Mouse (Mus musculus) forebrain, embryonic 14.5 days (tissue): Measurements from ENCODE around the gene Traf7. TPM values are rescaled to one million over a fixed set of nuclear protein-coding genes. Genes with fewer than 3 reads are reported as not detected.
A peak's percentile ranks its signal among the peaks of the same experiment; 100 is the strongest.

Source experiments
- ATAC-seq: fragments of 200-750 bp; cut with Nextera tagmentation; 2 replicates; pipeline ENCODE4 v1.8.0; 2017; ENCODE audit warnings: mild to moderate bottlenecking, moderate library complexity
- DNase-seq: peaks from one replicate; pipeline ENCODE4 v3.0.0-alpha.2; 2015; ENCODE audit warnings: low spot score
- H3K27ac ChIP-seq: fragments of 300-500 bp; sonication (generic); 2 replicates; pipeline ENCODE4 v1.5.1; 2014; ENCODE audit warnings: low read depth, mild to moderate bottlenecking, control low read depth, low read length, moderate library complexity
- H3K27me3 ChIP-seq: fragments of 300-500 bp; sonication (generic); replicated peaks from 2 replicates; pipeline ENCODE4 v1.6.1; 2014; ENCODE audit warnings: low read length, control low read depth, mixed read lengths; ENCODE audit not compliant: control insufficient read depth, insufficient read depth
- H3K36me3 ChIP-seq: fragments of 300-500 bp; sonication (generic); 2 replicates; pipeline ENCODE4 v1.6.1; 2014; ENCODE audit warnings: low read length, control low read depth; ENCODE audit not compliant: control insufficient read depth, insufficient read depth
- H3K4me1 ChIP-seq: fragments of 300-500 bp; sonication (generic); 2 replicates; pipeline ENCODE4 v1.6.1; 2014; ENCODE audit warnings: antibody characterized with exemption, low read length, control low read depth; ENCODE audit not compliant: control insufficient read depth, insufficient read depth
- H3K4me2 ChIP-seq: fragments of 300-500 bp; sonication (generic); 2 replicates; pipeline ENCODE4 v1.6.1; 2014; ENCODE audit warnings: mild to moderate bottlenecking, control low read depth, low read length
- H3K4me3 ChIP-seq: fragments of 300-500 bp; sonication (generic); 2 replicates; pipeline ENCODE4 v1.5.1; 2014; ENCODE audit warnings: low read depth, low read length, control low read depth
- H3K9ac ChIP-seq: fragments of 300-500 bp; sonication (generic); 2 replicates; pipeline ENCODE4 v1.6.1; 2014; ENCODE audit warnings: mild to moderate bottlenecking, low read length, control low read depth, moderate library complexity
- H3K9me3 ChIP-seq: fragments of 300-500 bp; sonication (generic); replicated peaks from 2 replicates; pipeline ENCODE4 v1.6.1; 2016; ENCODE audit warnings: low read length, control low read depth, mixed read lengths; ENCODE audit not compliant: control insufficient read depth
- WGBS: fragments of 180-500 bp; shearing (Covaris S2); extraction: QIAGEN DNeasy Blood & Tissue Kit; methylation state at CpG from one replicate; pipeline ENCODE4 v1.1.7; 2014; 5-methylcytosine and 5-hydroxymethylcytosine counted together
- polyA plus RNA-seq: library from polyadenylated mRNA; unstranded; fragments of >200 nt; fragmentation: Nextera tagmentation; extraction: Ambion mirVana; gene quantifications from 2 replicates; pipeline ENCODE4 v1.2.1, GENCODE M21; 2014

Traf7 gene
- polyA plus RNA-seq, 1 experiment from 2014 or later: 80.1 TPM

- Histone ChIP-seq H3K27ac (no peak overlapping the region), H3K4me2 (no peak overlapping the region), H3K9me3 (no peaks in the 10 kb centered on the region), H3K4me3 (no peak overlapping the region), H3K9ac (no peak overlapping the region), H3K4me1 (no peaks in the 10 kb centered on the region), H3K27me3 (no peaks in the 10 kb centered on the region), H3K36me3 (no peaks in the 10 kb centered on the region)
- ATAC-seq (no peak), DNase-seq (no peak)
- 85% methylated on average over 1 of the region's 1 CpGs for WGBS
Observed at GRCm38 (mm10) chr17:24462932-24463331, 64.8 kb downstream of the Traf7 start.

GRCm38 (mm10) chr17:24461580-24461979, 66.2 kb downstream of the Traf7 start:
- whole genome bisulfite sequencing: 58% methylated on average over 2 of the region's 2 CpGs
- no peak overlapping the region for H3K9ac ChIP-seq
- peak; percentile 51 for DNase-seq
- H3K27me3 ChIP-seq: no peaks in the 10 kb centered on the region
- H3K27ac ChIP-seq: no peak overlapping the region
- no peak for ATAC-seq
- H3K9me3 ChIP-seq: no peaks in the 10 kb centered on the region
- no peak overlapping the region for H3K4me2 ChIP-seq
- H3K4me1 ChIP-seq: no peaks in the 10 kb centered on the region
- H3K4me3 ChIP-seq: no peak overlapping the region
- no peaks in the 10 kb centered on the region for H3K36me3 ChIP-seq

Other genes with a start within 250 kb of the Traf7 start
- gene Abca17, start 176.9 kb downstream of the Traf7 start, polyA plus RNA-seq: 0.13 and 0.31 TPM in 2 replicates
- gene Abca3, start 176.0 kb downstream of the Traf7 start, polyA plus RNA-seq: 14.5 and 21.3 TPM in 2 replicates
- gene Rnps1, start 113.4 kb downstream of the Traf7 start, polyA plus RNA-seq: 304 and 325 TPM in 2 replicates
- 31.5 and 31.8 TPM in 2 replicates for gene Eci1, start 101.3 kb downstream of the Traf7 start, polyA plus RNA-seq
- gene Dnase1l2, start 84.8 kb downstream of the Traf7 start, polyA plus RNA-seq: 2.3 and 3.5 TPM in 2 replicates
- gene E4f1, start 57.6 kb downstream of the Traf7 start, polyA plus RNA-seq: 8.3 and 16.9 TPM in 2 replicates
- gene Pgp, start 57.5 kb downstream of the Traf7 start, polyA plus RNA-seq: 54.7 and 56.5 TPM in 2 replicates
- gene Bricd5, start 54.1 kb downstream of the Traf7 start, polyA plus RNA-seq: 0.38 and 1.3 TPM in 2 replicates
- 31.8 and 37.2 TPM in 2 replicates for gene Mlst8, start 48.9 kb downstream of the Traf7 start, polyA plus RNA-seq
- 9.1 and 14.6 TPM in 2 replicates for gene Caskin1, start 39.3 kb downstream of the Traf7 start, polyA plus RNA-seq
- 4.0 TPM in 2 replicates for gene Rab26, start 6.3 kb upstream of the Traf7 start, polyA plus RNA-seq
- gene Pkd1, start 21.9 kb upstream of the Traf7 start, polyA plus RNA-seq: 12.9 and 16.7 TPM in 2 replicates
- 59.8 and 66.4 TPM in 2 replicates for gene Tsc2, start 104.7 kb upstream of the Traf7 start, polyA plus RNA-seq
- gene Nthl1, start 104.7 kb upstream of the Traf7 start, polyA plus RNA-seq: 10.0 and 12.3 TPM in 2 replicates
- 22.4 and 31.3 TPM in 2 replicates for gene Slc9a3r2, start 122.4 kb upstream of the Traf7 start, polyA plus RNA-seq
- gene Npw, start 130.5 kb upstream of the Traf7 start, polyA plus RNA-seq: not detected in 2 replicates
- gene Zfp598, start 141.7 kb upstream of the Traf7 start, polyA plus RNA-seq: 14.9 and 19.7 TPM in 2 replicates
- gene Syngr3, start 162.0 kb upstream of the Traf7 start, polyA plus RNA-seq: 105 and 136 TPM in 2 replicates
- gene Gfer, start 168.2 kb upstream of the Traf7 start, polyA plus RNA-seq: 36.5 and 37.7 TPM in 2 replicates
- 2.2 and 2.4 TPM in 2 replicates for gene Noxo1, start 168.3 kb upstream of the Traf7 start, polyA plus RNA-seq
- gene Tbl3, start 179.7 kb upstream of the Traf7 start, polyA plus RNA-seq: 85.3 and 86.1 TPM in 2 replicates
- gene Rnf151, start 190.1 kb upstream of the Traf7 start, polyA plus RNA-seq: not detected in 2 replicates
- gene Rps2, start 190.2 kb upstream of the Traf7 start, polyA plus RNA-seq: 888 and 1,063 TPM in 2 replicates
- 301 and 312 TPM in 2 replicates for gene Ndufb10, start 196.5 kb upstream of the Traf7 start, polyA plus RNA-seq
- not detected in 2 replicates for gene Rpl3l, start 199.9 kb upstream of the Traf7 start, polyA plus RNA-seq
- 25.3 TPM in 2 replicates for gene Msrb1, start 208.7 kb upstream of the Traf7 start, polyA plus RNA-seq
- gene Hs3st6, start 225.1 kb upstream of the Traf7 start, polyA plus RNA-seq: 0.20 TPM in 1 of 2 replicates, not detected in the other